Mouse (Mus musculus): ENCODE data around the gene Cd96.

- TF ChIP-seq CTCF (IDR thresholded peaks at IDR 0.05; ENCODE audit: extremely low read depth, insufficient read length, insufficient replicate concordance, low read depth, low read length) (no peak), POLR2A (IDR thresholded peaks at IDR 0.05; ENCODE audit: low read depth, low read length) (no peak)
These were observed 121.8 kb downstream of the Cd96 start for GRCm38 (mm10) chr16:45998231-45998630.
